Mouse (Mus musculus) forebrain, postnatal 0 days (tissue): ENCODE results near the gene Spg7. TPM values are rescaled to one million over a fixed set of nuclear protein-coding genes. Genes with fewer than 3 reads are reported as not detected.

ENCODE experiments used
- ATAC-seq: fragments of 200-750 bp; cut with Nextera tagmentation; 2 replicates; pipeline ENCODE4 v1.8.0; 2017; ENCODE audit warnings: mild to moderate bottlenecking, moderate library complexity
- DNase-seq: peaks from one replicate; pipeline ENCODE4 v3.0.0-alpha.2; 2015
- H3K27ac ChIP-seq: fragments of 300-500 bp; sonication (generic); 2 replicates; pipeline ENCODE4 v1.5.1; 2014; ENCODE audit warnings: low read depth, mild to moderate bottlenecking, antibody characterized with exemption, low read length, moderate library complexity, mixed read lengths
- H3K27me3 ChIP-seq: fragments of 300-500 bp; sonication (generic); 2 replicates; pipeline ENCODE4 v1.6.1; 2014; ENCODE audit warnings: mild to moderate bottlenecking, low read length, mixed read lengths; ENCODE audit not compliant: insufficient read depth
- H3K36me3 ChIP-seq: fragments of 300-500 bp; sonication (generic); 2 replicates; pipeline ENCODE4 v1.6.1; 2014; ENCODE audit warnings: mild to moderate bottlenecking, moderate library complexity; ENCODE audit not compliant: insufficient read depth
- H3K4me1 ChIP-seq: fragments of 300-500 bp; sonication (generic); 2 replicates; pipeline ENCODE4 v1.6.1; 2014; ENCODE audit warnings: antibody characterized with exemption; ENCODE audit not compliant: insufficient read depth
- H3K4me2 ChIP-seq: fragments of 300-500 bp; sonication (generic); 2 replicates; pipeline ENCODE4 v1.6.1; 2014; ENCODE audit warnings: low read depth, mild to moderate bottlenecking, moderate library complexity
- H3K4me3 ChIP-seq: fragments of 300-500 bp; sonication (generic); 2 replicates; pipeline ENCODE4 v1.5.1; 2014; ENCODE audit warnings: low read depth, low read length, mixed read lengths
- H3K9ac ChIP-seq: fragments of 300-500 bp; sonication (generic); 2 replicates; pipeline ENCODE4 v1.6.1; 2014; ENCODE audit warnings: mild to moderate bottlenecking
- H3K9me3 ChIP-seq: fragments of 300-500 bp; sonication (generic); 2 replicates; pipeline ENCODE4 v1.6.1; 2016; ENCODE audit warnings: low read length
- CTCF ChIP-seq: sonication (generic); IDR thresholded peaks from 2 replicates; pipeline ENCODE4 v1.5.1; 2016; ENCODE audit warnings: antibody characterized with exemption, control low read depth, low read depth
- WGBS: fragments of 180-500 bp; shearing (Covaris S2); extraction: QIAGEN DNeasy Blood & Tissue Kit; methylation state at CpG from one replicate; pipeline ENCODE4 v1.1.7; 2014; 5-methylcytosine and 5-hydroxymethylcytosine counted together
- polyA plus RNA-seq: library from polyadenylated mRNA; unstranded; fragments of >200 nt; fragmentation: Nextera tagmentation; extraction: Ambion mirVana; gene quantifications from 2 replicates; pipeline ENCODE4 v1.2.1, GENCODE M21; 2015
- total RNA-seq: library from RNA; depleted of rRNA; stranded (reverse); fragments of >200 nt; gene quantifications from 2 replicates; pipeline ENCODE4 v1.2.3, GENCODE M21; 2014; rRNA removed

Spg7 gene
- total RNA-seq (56.2 and 62.8 TPM in 2 replicates), polyA plus RNA-seq (39.8 and 52.9 TPM in 2 replicates)

DNA sequence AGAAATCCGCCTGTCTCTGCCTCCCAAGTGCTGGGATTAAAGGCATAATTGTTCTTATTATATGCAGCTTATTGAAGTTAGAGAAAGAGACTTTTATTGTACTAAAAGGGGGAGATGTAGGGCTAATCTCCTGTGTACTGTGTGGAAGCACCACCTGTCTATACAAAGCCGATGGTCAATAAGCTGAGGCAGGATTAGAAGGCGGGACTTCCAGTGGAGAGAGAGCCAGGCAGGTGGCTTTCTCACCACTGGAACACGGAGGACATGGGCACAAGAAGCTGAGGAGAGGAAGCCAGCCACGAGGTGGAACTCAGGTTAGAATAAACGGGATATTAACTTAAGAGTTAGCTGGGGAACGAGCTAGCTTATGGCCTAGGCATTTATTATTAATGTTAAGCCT, at the start of gene Spg7:
Gene Spg7 (plus strand): TSS at position 222 of the 400 bp plus-strand sequence.
- H3K36me3 ChIP-seq = no peaks in the 10 kb centered on the region
- DNase-seq (no peak), ATAC-seq (no peak)
- no peaks in the 10 kb centered on the region for H3K27me3 ChIP-seq
- TF ChIP-seq CTCF = no peak
- no peak within 1 kb of the TSS for H3K4me2 ChIP-seq
- WGBS = 77% methylated on average over 7 of the region's 7 CpGs
- H3K4me3 ChIP-seq = no peak within 1 kb of the TSS
- H3K9ac ChIP-seq = no peak within 1 kb of the TSS
- no peaks in the 10 kb centered on the region for H3K9me3 ChIP-seq
- no peak within 1 kb of the TSS for H3K27ac ChIP-seq
- peaks cover 15% of the 10 kb centered on the region for H3K4me1 ChIP-seq

GRCm38 (mm10) chr8:123014429-123014828, 48.3 kb upstream of the Spg7 start:
- no peaks in the 10 kb centered on the region for H3K4me1 ChIP-seq
- H3K27ac ChIP-seq = no peak overlapping the region
- no peak overlapping the region for H3K4me2 ChIP-seq
- TF ChIP-seq CTCF = no peak
- H3K27me3 ChIP-seq = no peaks in the 10 kb centered on the region
- ATAC-seq (no peak), DNase-seq (no peak)
- H3K4me3 ChIP-seq = no peak overlapping the region
- no peaks in the 10 kb centered on the region for H3K9me3 ChIP-seq
- 64% methylated on average over 7 of the region's 7 CpGs for WGBS
- no peak overlapping the region for H3K9ac ChIP-seq
- H3K36me3 ChIP-seq = no peaks in the 10 kb centered on the region

DNA sequence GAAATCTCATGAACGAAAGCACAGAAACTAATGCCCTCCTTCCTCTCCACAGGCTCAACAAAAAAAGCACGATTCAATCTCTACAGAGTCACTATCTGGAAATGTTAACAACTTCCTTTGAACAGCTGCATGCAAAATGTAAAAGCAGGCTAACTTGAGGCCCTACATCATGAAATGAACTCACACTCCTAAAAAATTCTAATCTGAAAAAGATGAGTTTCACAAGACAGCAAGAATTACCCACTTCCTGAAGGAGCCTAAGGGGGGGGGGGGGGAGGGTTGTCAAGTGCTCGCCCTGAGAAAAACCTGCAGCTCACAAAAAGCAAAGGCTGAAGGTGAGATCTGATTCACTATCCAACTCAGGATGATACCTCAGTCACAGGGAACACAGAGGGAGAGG, 47.7 kb upstream of the Spg7 start:
- Histone ChIP-seq H3K9ac (no peak overlapping the region), H3K4me3 (no peak overlapping the region), H3K27ac (no peak overlapping the region), H3K27me3 (no peaks in the 10 kb centered on the region), H3K36me3 (no peaks in the 10 kb centered on the region), H3K9me3 (no peaks in the 10 kb centered on the region), H3K4me1 (no peaks in the 10 kb centered on the region), H3K4me2 (no peak overlapping the region)
- WGBS = 62% methylated on average over 3 of the region's 3 CpGs
- ATAC-seq (no peak), DNase-seq (no peak)
- TF ChIP-seq CTCF = no peak

GRCm38 (mm10) chr8:123017143-123017542, 45.6 kb upstream of the Spg7 start:
- TF ChIP-seq CTCF = no peak

GRCm38 (mm10) chr8:123018484-123019164, 44.1 kb upstream of the Spg7 start:
- no peak overlapping the region for H3K4me3 ChIP-seq
- TF ChIP-seq CTCF = no peak
- 57% methylated on average over 4 of the region's 4 CpGs for WGBS
- H3K4me2 ChIP-seq = no peak overlapping the region
- no peak overlapping the region for H3K27ac ChIP-seq
- no peak overlapping the region for H3K9ac ChIP-seq
- ATAC-seq = no peak
- H3K27me3 ChIP-seq = no peaks in the 10 kb centered on the region
- no peaks in the 10 kb centered on the region for H3K4me1 ChIP-seq
- H3K36me3 ChIP-seq = no peaks in the 10 kb centered on the region
- DNase-seq = no peak
- H3K9me3 ChIP-seq = no peaks in the 10 kb centered on the region

More at GRCm38 (mm10) chr8:123017143-123017542, 45.6 kb upstream of the Spg7 start:
- Histone ChIP-seq H3K9ac (no peak overlapping the region), H3K4me3 (no peak overlapping the region), H3K27ac (no peak overlapping the region), H3K4me2 (no peak overlapping the region), H3K36me3 (no peaks in the 10 kb centered on the region), H3K27me3 (no peaks in the 10 kb centered on the region), H3K4me1 (no peaks in the 10 kb centered on the region), H3K9me3 (no peaks in the 10 kb centered on the region)
- WGBS = 94% methylated on average over 4 of the region's 4 CpGs
- ATAC-seq = no peak
- DNase-seq = no peak

DNA sequence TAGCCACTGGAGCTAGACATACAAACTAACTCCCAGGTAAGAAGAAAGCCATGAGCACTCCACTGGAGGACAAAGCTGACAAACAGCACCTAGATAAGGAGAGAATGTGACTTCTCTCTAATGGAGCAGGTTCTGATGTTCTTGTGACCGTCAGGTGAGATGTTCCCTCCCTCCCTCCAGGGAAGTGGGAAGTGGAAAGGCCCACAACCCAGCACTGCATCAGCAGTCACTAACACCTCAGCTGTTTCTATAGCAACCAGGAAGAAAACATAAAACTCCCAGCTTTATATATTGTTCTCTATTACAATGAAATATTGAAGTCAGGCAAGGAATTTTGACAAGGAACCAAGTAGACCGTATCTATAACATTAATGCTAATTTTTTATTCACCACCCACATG, 42.7 kb upstream of the Spg7 start:
- ATAC-seq (no peak; the same call in 1 of the 2 replicates), DNase-seq (no peak)
- 66% methylated on average over 2 of the region's 2 CpGs for WGBS
- Histone ChIP-seq H3K4me1 (no peaks in the 10 kb centered on the region), H3K27ac (no peak overlapping the region), H3K4me2 (no peak overlapping the region), H3K4me3 (no peak overlapping the region), H3K9me3 (no peaks in the 10 kb centered on the region), H3K36me3 (no peaks in the 10 kb centered on the region), H3K9ac (no peak overlapping the region), H3K27me3 (no peaks in the 10 kb centered on the region)
- TF ChIP-seq CTCF = no peak

GRCm38 (mm10) chr8:123020859-123021258, 41.9 kb upstream of the Spg7 start:
- Histone ChIP-seq H3K9me3 (no peaks in the 10 kb centered on the region), H3K36me3 (no peaks in the 10 kb centered on the region), H3K27ac (no peak overlapping the region), H3K27me3 (no peaks in the 10 kb centered on the region), H3K4me3 (no peak overlapping the region), H3K4me1 (no peaks in the 10 kb centered on the region), H3K9ac (no peak overlapping the region), H3K4me2 (no peak overlapping the region)
- DNase-seq (no peak), ATAC-seq (no peak)
- WGBS = 75% methylated on average over 2 of the region's 2 CpGs
- TF ChIP-seq CTCF = no peak
